Comparison of ENCODE assay signal across 8 mouse cellular contexts in the genomic region with DNA sequence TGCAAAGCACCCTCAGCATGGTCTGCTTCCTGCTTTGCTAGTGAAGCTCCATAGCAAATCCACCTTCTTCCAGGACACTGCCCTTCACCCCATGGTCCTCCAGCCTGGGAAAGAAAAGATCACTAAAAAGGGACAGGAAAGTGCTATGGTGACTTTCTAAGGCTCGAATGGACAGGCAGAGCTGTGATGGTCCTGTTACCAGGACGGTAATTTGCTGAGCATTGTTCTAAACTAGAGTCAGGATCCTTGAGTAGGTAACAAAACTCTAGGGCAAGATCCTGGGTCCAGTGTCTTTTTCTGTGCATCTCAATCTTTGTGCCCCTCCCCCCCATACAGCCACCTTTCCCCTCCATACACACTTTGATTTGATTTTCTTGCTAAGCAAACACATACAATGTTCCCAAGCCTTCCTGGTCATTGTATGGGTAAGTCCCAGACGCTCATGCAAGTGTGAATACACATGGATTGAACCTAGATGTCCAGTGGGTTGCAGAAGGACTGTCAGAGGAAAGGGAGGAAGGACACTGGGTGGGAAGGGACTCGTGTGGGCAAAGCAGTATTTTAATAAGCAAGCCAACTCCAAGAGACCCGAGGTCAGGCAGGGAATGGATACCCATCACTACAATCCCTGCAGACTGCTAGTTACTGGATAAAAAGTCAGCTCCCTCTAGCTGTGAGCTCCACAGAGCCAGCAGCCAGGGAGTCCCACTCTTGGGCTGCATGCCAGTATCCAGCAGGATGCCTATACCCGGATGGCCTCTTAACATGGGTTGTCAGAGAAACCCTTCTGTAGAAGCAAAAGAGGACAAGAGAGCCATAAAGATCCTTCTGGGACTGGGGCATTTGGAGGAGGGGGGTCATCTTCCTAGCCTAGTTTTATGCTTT.
DNase-seq lines count a peak whose midpoint lies in the region; ATAC-seq and TF ChIP-seq lines count a peak whose summit lies in the region.

No protein-coding gene starts in this region.

- TF ChIP-seq CTCF in stomach, postnatal 0 days (IDR thresholded peaks at IDR 0.05; ENCODE audit: low read depth): peak; percentile 63

- H3K4me1 ChIP-seq in heart, embryonic 10.5 days: peaks cover 68% of the 10 kb centered on the region
- peaks cover 66% of the 10 kb centered on the region for H3K4me1 ChIP-seq in kidney, embryonic 15.5 days
- H3K4me1 ChIP-seq in liver, embryonic 13.5 days (replicated peaks): 0 out of 2 replicates have a peak, but pooled peaks cover 4% of the 10 kb centered on the region
- H3K4me1 ChIP-seq in stomach, postnatal 0 days (replicated peaks; ENCODE audit: control insufficient read depth, insufficient read depth): peaks cover 20% of the 10 kb centered on the region

- H3K9ac ChIP-seq in kidney, embryonic 15.5 days: peak overlapping the region; percentile 17; the same call in 1 of the 2 replicates
- H3K9ac ChIP-seq in liver, embryonic 13.5 days: no peak overlapping the region
- peak overlapping the region; percentile 43 for H3K9ac ChIP-seq in stomach, postnatal 0 days (ENCODE audit: low read length)

- H3K27ac ChIP-seq in heart, embryonic 10.5 days: peak overlapping the region; percentile 90
- peak overlapping the region; percentile 88 for H3K27ac ChIP-seq in kidney, embryonic 15.5 days
- H3K27ac ChIP-seq in liver, embryonic 13.5 days: peak overlapping the region; percentile 51; the same call in 1 of the 2 replicates
- H3K27ac ChIP-seq in stomach, postnatal 0 days (replicated peaks): peak overlapping the region; percentile 82

- 29% methylated on average over 6 of the region's 6 CpGs for WGBS in heart, embryonic 10.5 days
- WGBS in kidney, embryonic 15.5 days: 28% methylated on average over 6 of the region's 6 CpGs
- WGBS in liver, embryonic 13.5 days (ENCODE audit: insufficient replicate concordance): 45% methylated on average over 6 of the region's 6 CpGs
- 19% methylated on average over 6 of the region's 6 CpGs for WGBS in stomach, postnatal 0 days

- H3K36me3 ChIP-seq in heart, embryonic 10.5 days: no peaks in the 10 kb centered on the region
- H3K36me3 ChIP-seq in kidney, embryonic 15.5 days: no peaks in the 10 kb centered on the region
- no peaks in the 10 kb centered on the region for H3K36me3 ChIP-seq in liver, embryonic 13.5 days
- H3K36me3 ChIP-seq in stomach, postnatal 0 days (ENCODE audit: control insufficient read depth, insufficient read depth, low read length): no peaks in the 10 kb centered on the region

- H3K4me3 ChIP-seq in heart, embryonic 10.5 days: 0 out of 2 replicates have a peak overlapping the region, but pooled peaks have one; percentile 5
- no peak overlapping the region for H3K4me3 ChIP-seq in kidney, embryonic 15.5 days (replicated peaks)
- H3K4me3 ChIP-seq in liver, embryonic 13.5 days (replicated peaks): no peak overlapping the region
- no peak overlapping the region for H3K4me3 ChIP-seq in stomach, postnatal 0 days (ENCODE audit: low read depth, low read length)

- ATAC-seq in kidney, embryonic 15.5 days (replicated peaks; ENCODE audit: low FRiP score): no peak
- ATAC-seq in liver, embryonic 13.5 days (ENCODE audit: low read depth): no peak
- no peak for ATAC-seq in stomach, postnatal 0 days (ENCODE audit: low FRiP score, low TSS enrichment)
- no peak for ATAC-seq in inflammation-experienced regulatory T-cells, adult 6 months

- peak overlapping the region; percentile 23; the same call in 1 of the 2 replicates for H3K4me2 ChIP-seq in kidney, embryonic 15.5 days
- H3K4me2 ChIP-seq in liver, embryonic 13.5 days: no peak overlapping the region
- no peak overlapping the region for H3K4me2 ChIP-seq in stomach, postnatal 0 days (replicated peaks; ENCODE audit: low read depth)

- no peaks in the 10 kb centered on the region for H3K9me3 ChIP-seq in heart, embryonic 10.5 days
- H3K9me3 ChIP-seq in kidney, embryonic 15.5 days (replicated peaks): no peaks in the 10 kb centered on the region
- H3K9me3 ChIP-seq in liver, embryonic 13.5 days (replicated peaks): no peaks in the 10 kb centered on the region
- no peaks in the 10 kb centered on the region for H3K9me3 ChIP-seq in stomach, postnatal 0 days (ENCODE audit: control insufficient read depth, low read length)

- DNase-seq in cerebellum, adult 11 months: peak; percentile 6
- no peak for DNase-seq in cerebellum, adult 8-10 months
- DNase-seq in adrenal gland, postnatal 10 days: peak; percentile 75
- no peak for DNase-seq in heart, embryonic 10.5 days (ENCODE audit: low spot score)
- no peak for DNase-seq in liver, embryonic 13.5 days
- DNase-seq in stomach, postnatal 0 days (ENCODE audit: low spot score): peak; percentile 51

- TF ChIP-seq EP300 in stomach, postnatal 0 days (optimal IDR thresholded peaks at IDR 0.05): no peak

- H3K27me3 ChIP-seq in heart, embryonic 10.5 days (ENCODE audit: insufficient read depth, poor library complexity, severe bottlenecking): no peaks in the 10 kb centered on the region
- no peaks in the 10 kb centered on the region for H3K27me3 ChIP-seq in kidney, embryonic 15.5 days
- H3K27me3 ChIP-seq in liver, embryonic 13.5 days: no peaks in the 10 kb centered on the region
- H3K27me3 ChIP-seq in stomach, postnatal 0 days (ENCODE audit: control insufficient read depth, insufficient read depth, low read length): no peaks in the 10 kb centered on the region

Comparison
In these comparisons a context has a peak if more than half of its experiments do, and no peak if none do; other contexts are left out.
1. DNase-seq: peak in cerebellum, adult 11 months (single experiment), adrenal gland, postnatal 10 days (single experiment) and stomach, postnatal 0 days (single experiment); none in cerebellum, adult 8-10 months (single experiment), heart, embryonic 10.5 days (single experiment) and liver, embryonic 13.5 days (single experiment).
2. Peak in every context shown above with its lines, with median percentiles within 50 percentile points of each other: H3K27ac ChIP-seq.